Mouse (Mus musculus) ovary, postnatal 10 days (tissue): ENCODE data around the gene Ing5.
"Not testable (repeated sequence)": the region's sequence is repeated elsewhere in the genome, so short reads cannot be mapped to it uniquely, and the experiment has no call there.

Experiments used
- DNase-seq: peaks from one replicate; pipeline ENCODE4 v3.0.0; 2022; ENCODE audit warnings: low spot score

Ing5 gene

GRCm38 (mm10) chr1:93811495-93812039 is 7.8 kb downstream of the Ing5 start:
- DNase-seq, result no peak

GRCm38 (mm10) chr1:93817823-93818532 is 14.2 kb downstream of the Ing5 start:
- no peak for DNase-seq

DNA sequence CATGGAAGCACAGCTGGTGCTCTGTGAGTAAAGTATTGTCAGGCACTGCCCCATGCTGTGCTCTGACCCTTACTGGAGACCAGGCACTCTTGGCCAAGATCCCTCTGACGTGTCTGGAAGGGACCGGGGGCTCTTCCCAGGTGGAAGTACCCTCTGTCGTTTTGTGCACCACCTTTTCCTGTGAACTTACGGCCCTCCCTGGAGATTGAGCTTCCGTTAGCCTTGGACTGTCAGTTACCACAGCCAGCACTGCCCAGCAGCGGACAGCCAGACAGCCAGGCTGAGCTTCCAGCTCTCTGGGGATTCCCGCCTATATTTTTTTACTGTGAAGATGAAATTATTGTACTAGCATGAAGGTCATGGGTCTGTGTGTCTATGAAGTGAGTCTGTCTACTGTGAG is 15.0 kb downstream of the Ing5 start:
- no peak for DNase-seq

DNA sequence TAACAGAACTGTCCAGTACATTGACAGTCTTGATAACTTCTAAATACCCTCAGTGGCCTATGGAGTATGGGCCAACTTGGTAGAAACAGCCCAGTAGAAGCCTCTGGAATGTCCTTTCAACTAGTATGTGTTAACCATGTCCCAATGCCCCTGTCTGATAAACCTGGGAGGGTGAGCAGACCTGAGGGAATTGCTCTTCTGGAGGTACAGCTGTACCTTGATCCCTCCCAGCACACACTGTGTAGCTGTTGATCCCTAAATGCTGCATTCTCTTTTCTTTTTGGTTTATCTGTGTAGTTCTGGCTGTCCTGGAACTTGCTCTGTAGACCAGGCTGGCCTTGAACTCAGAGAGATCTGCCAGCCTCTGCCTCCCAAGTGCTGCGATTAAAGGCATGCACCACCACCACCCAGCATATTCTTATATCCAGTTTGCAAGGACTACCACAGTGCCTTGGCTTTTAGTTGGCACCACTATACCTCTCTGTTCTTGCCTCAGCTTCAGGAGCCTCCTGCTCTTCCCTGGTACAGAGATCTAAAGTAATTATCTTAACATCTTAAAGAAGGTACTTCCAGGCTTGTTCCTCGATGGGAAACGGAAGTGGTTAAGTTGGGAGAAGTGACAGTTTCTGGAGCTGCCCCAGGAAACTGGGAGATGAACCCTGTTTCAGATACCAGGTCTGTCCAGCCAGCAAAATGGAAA is 20.2 kb downstream of the Ing5 start:
- DNase-seq, result no peak

DNA sequence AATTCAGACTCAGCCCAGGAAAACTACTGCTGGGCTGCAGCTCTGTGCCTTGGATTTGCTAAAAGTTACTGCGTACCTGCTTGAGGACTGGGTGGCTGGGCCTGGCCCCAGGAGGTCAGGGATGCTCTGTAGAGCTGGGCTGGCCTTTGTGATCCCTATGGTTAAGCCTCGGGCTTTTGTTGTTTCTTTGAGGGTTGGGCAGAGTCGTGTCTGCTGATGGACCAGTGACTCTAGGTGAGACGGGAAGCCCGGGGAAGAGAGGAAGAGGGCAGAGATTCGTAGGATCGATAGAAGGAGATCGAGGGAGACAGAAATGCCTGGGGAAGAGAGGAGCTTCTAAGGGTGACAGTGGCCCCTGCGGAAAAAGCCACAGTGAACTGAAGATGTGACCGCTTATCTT is 20.8 kb downstream of the Ing5 start, which contains the start of gene D2hgdh:
TSS of gene D2hgdh (plus strand) at position 301 of the 400 bp plus-strand sequence.
- no peak for DNase-seq

- peak; percentile 91 for DNase-seq
Measured at GRCm38 (mm10) chr1:93825105-93825674, 21.4 kb downstream of the Ing5 start.

DNA sequence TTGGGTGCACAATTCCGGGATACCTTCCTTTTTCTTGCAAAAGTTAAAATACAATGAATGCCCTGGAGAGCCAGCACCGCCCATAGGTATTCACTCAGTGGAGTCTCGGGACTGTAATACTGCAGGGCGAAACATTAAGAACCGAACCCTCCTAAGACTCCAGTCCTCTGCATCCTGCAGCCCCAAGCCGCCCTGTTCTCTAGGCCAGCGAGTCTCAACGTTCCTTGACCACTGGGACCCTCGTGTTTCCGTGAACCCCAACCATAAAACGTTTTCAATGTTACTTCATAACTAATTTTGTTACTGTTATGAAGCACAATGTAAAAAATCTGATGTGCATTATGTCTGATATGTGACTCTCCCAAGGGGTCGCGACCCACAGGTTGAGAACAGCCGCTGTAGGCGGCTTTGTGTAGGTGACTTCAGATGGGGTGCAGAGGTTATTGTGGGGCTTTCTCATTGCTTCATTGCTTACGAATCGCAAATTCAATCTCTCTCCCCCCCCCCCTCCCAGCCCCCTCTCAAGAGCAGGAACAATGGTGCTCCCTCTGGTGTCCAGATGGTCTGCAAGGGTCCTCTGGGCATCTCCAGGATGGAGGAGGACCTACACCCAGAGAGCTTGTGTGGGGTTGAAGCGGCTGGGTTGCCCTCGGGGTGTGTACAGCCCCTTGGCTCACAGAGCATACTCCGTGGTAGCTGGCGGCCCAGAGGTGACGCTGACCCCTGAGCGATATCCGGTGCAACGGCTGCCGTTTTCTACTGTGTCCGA is 22.2 kb downstream of the Ing5 start:
- no peak for DNase-seq

DNA sequence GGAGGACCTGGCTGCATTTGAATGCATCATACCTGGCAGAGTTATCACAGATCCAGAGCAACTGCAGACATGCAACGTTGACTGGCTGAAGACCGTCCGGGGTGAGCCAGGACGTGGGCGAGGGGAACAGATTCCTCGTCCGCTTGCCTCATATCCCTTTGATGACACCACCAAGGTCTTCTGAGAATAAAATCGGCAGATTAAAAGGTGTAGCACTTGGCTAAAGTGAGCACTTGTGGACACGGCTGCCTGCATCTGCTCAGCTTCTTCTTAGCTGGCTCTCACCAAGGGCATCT is 22.7 kb downstream of the Ing5 start:
- DNase-seq, result no peak

- not testable (repeated sequence) for DNase-seq
Measured at GRCm38 (mm10) chr1:93832754-93833360, 29.1 kb downstream of the Ing5 start.

DNA sequence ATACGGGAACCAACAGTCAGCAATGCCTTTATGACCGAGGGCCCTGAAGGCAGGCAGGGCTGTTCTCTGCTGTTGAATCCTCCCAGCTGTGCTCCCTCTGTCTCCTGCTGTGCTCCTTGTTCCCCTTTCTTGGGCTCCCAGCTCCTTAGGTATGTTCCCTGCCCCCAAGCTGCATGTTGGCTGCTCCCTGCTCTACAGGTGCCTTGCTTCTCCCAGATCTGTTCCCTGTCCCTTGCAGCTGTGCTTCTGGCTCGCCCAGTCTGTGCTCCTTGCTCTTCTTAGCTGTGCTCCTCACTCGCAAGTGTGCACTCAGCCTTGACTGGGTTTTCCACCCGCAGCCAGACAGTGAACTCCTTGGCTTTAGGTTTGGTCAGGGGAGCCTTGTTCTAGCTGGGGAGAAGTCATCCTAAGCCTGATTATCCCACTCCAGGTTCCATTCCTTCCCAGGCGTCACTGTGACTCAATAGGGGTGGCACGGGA is 30.9 kb downstream of the Ing5 start:
- no peak for DNase-seq

GRCm38 (mm10) chr1:93835211-93835610 is 31.4 kb downstream of the Ing5 start:
- no peak for DNase-seq

DNA sequence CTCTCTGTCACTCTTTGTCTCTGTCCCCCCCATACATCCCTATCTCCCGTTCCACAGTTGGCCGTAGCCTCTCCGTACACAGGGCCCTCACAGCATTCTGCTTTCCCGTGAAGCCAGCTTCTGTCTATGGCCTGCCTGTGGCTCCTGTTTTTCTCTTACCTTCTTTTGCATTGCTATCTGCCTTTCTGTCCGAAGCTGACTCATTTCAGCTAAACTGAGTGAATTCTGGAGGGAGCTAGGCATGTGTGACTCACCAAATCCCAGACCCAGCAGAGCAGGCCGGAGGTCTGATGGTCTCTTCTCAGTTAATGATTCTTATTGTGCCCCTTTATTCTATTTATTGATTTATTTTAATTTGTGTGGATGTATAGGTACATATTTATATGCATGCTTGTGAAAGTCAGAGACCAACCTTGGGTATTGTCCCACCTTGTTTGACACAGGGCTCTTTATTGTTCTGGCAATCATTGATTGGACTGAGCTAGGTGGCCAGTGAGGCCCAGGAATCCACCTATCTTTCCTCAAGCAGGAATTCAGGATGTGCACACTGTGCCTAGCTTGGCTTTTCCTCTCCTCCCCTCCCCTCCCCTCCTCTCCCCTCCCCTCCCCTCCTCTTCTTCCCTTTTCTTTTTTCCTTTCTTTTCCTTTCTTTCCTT is 32.2 kb downstream of the Ing5 start:
- no peak for DNase-seq

GRCm38 (mm10) chr1:93836532-93836913 is 32.8 kb downstream of the Ing5 start:
- DNase-seq, result no peak

- no peak for DNase-seq
Measured at GRCm38 (mm10) chr1:93837335-93837734, 33.6 kb downstream of the Ing5 start.

GRCm38 (mm10) chr1:93838569-93838968 is 34.8 kb downstream of the Ing5 start:
- DNase-seq, result not testable (repeated sequence)

- DNase-seq, result not testable (repeated sequence)
Measured at GRCm38 (mm10) chr1:93845766-93846366, 42.1 kb downstream of the Ing5 start.

DNA sequence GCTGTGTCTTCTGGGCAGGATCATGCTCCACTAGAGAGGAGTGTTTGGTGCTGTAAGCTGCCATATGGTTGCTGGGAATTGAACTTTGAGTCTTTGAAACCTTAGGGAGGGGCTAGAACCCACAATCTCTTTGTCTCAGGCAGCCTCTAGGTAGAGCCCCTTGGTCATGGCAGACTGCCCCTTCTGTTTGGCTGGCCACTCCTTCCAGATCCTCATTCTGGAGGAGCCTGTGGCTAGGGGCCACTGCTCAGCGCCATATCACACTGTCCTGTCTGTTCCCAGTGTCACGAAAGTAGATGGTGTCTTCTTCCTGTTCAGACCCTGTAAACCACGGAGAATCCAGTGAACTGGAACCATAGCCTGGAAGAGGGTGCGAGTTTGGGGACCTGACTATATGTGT is 52.0 kb downstream of the Ing5 start:
- not testable (repeated sequence) for DNase-seq

DNA sequence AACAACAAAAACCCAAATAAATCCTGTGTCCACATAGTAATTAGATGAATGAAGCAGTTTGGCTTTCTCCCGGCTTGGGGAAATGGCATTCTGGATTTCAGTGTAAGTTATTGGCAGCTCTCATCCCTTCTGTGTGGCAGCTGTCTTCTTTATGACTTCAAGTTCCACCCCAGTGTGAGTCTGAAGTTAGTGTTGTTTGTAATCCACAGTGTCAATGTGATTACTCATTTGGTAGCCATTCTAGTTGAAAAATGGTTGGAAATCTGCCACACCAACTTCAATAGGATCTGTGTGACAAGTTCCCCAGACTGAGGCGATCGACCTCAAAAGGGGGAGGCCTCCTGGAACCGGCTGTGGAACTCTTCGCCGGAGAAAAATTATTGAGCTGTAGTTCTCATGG is 53.6 kb downstream of the Ing5 start:
- DNase-seq, result no peak

DNA sequence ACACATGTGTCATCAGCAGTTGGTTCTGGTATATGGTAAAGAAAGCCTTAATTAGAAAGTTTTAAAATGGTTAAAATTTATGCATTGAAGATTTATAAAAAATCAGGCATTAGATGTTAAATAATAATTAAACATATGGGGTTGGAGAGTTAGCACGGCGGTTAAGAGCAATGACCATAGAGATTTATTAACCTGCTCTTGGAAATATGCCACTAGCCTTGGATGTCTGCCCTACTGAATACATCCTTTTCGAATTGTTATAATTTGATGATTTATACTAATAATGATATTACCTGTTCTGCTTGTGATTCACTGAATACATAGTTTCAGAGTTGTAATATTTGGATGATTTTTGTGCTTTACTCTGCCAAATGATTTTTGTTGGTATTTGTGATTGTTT is 54.2 kb downstream of the Ing5 start:
- no peak for DNase-seq

GRCm38 (mm10) chr1:93859619-93860018 is 55.9 kb downstream of the Ing5 start:
- no peak for DNase-seq

DNA sequence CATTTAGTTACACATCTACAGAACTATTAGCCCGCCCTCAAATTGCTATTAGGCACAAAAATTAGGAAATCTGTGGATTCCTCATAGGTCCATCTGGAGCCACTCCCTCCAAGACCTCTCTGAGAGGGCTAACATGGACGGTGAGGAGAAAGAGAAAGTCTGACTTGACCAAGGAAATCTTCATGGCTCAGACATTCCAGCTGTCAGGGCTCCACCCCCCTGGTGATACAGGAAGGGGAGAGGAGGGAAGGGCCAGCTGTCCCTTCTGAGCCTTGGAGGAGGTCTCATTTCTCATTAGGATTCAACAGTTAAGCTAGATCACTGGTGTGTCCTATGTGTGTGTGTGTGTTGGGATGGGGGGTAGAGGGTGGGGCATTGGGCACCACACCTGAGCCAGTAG is 57.3 kb downstream of the Ing5 start, which contains the start of gene Gal3st2:
TSS of gene Gal3st2 (plus strand) at position 259 of the 400 bp plus-strand sequence.
- DNase-seq, result not testable (repeated sequence)
